Mouse (Mus musculus) testis, adult 2 months (tissue): ENCODE results near the gene Rpl39.

Source experiments
- CTCF ChIP-seq: fragments of 200-500 bp; IDR thresholded peaks from 2 replicates; pipeline ENCODE4 v1.5.1; 2012; ENCODE audit warnings: low read depth, mild to moderate bottlenecking, inconsistent platforms, low read length, moderate library complexity; ENCODE audit not compliant: control insufficient read depth, insufficient read depth, insufficient replicate concordance
- POLR2A ChIP-seq: fragments of 200-500 bp; IDR thresholded peaks from 2 replicates; pipeline ENCODE4 v1.6.1; 2012; ENCODE audit warnings: low read depth, mild to moderate bottlenecking, inconsistent platforms, low read length, moderate library complexity; ENCODE audit not compliant: control insufficient read depth

DNA sequence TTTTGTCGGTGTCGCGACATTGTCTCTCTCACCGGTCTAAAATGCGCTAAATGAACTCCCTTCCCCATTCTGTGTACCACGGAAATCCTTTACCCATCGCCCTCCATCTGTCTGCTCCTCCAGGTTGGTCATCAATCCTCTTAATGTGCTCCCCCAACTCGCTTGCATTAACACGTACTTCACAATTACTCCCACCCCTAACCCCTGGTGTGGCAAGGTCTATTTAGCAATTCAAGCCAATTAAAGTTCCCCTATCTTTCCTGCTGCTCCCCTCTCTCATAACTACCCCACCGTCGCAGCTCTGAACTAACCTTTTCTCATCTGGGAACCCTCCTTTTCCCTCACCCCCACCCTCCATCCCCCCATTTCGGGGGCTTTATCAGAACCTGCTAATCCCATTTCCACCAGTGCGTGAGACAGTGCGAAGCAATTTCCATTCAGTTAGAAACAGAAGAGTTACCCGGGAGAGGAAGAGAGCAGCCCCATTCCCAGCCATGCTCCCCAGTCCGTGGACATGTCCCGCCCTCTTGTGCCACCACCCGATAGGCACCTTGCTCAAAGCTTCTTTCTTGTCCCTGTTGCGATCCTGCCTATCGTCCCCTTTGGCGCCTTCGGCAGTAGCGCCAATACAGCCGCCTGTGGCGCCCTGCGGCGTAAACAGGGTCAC, 24.5 kb upstream of the Rpl39 start:
- TF ChIP-seq POLR2A, result no peak
- TF ChIP-seq CTCF, result no peak
